Mouse (Mus musculus) ES-E14 (cell line): ENCODE results near the gene Il17c.

Experiments
- HCFC1 ChIP-seq: IDR thresholded peaks from 2 replicates; pipeline ENCODE4 v1.6.1; 2012; ENCODE audit warnings: low read length, inconsistent platforms, borderline replicate concordance; ENCODE audit not compliant: insufficient read depth
- MAFK ChIP-seq: IDR thresholded peaks from 2 replicates; pipeline ENCODE4 v1.6.1; 2014; ENCODE audit warnings: mild to moderate bottlenecking, low read depth, low read length, inconsistent platforms; ENCODE audit not compliant: insufficient read depth
- ZC3H11A ChIP-seq: IDR thresholded peaks from 2 replicates; pipeline ENCODE4 v1.6.1; 2012; ENCODE audit warnings: low read depth, mild to moderate bottlenecking, inconsistent platforms, low read length, borderline replicate concordance

GRCm38 (mm10) chr8:122467816-122468215, 46.0 kb downstream of the Il17c start:
- TF ChIP-seq HCFC1 = no peak
- no peak for TF ChIP-seq ZC3H11A
- TF ChIP-seq MAFK = no peak
